Mouse (Mus musculus) granulocyte monocyte progenitor cell, adult 5-6 weeks (primary cell): ENCODE measurements around the gene Cep57. TPM values are rescaled to one million over a fixed set of nuclear protein-coding genes. Genes with fewer than 3 reads are reported as not detected.

Experiments used
- ATAC-seq: replicated peaks from 2 replicates; pipeline ENCODE4 v1.8.0; 2016; ENCODE audit warnings: mild to moderate bottlenecking, moderate TSS enrichment, inconsistent platforms; ENCODE audit not compliant: poor library complexity, severe bottlenecking
- total RNA-seq, 2 experiments: library from RNA; stranded (forward) in 1 of 2; stranded (reverse) in 1 of 2; fragments of 200-712, 200-1000 nt in 1 of 2; fragments of >200 nt in 1 of 2; fragmentation: Nextera tagmentation in 1 of 2; gene quantifications; 2 replicates each; pipeline ENCODE4 v1.2.3; 2014 to 2017

Gene Cep57
- total RNA-seq (2014; fragmentation: Nextera tagmentation) (45.5 and 51.4 TPM in 2 replicates), total RNA-seq (2017) (82.0 and 83.2 TPM in 2 replicates)

DNA sequence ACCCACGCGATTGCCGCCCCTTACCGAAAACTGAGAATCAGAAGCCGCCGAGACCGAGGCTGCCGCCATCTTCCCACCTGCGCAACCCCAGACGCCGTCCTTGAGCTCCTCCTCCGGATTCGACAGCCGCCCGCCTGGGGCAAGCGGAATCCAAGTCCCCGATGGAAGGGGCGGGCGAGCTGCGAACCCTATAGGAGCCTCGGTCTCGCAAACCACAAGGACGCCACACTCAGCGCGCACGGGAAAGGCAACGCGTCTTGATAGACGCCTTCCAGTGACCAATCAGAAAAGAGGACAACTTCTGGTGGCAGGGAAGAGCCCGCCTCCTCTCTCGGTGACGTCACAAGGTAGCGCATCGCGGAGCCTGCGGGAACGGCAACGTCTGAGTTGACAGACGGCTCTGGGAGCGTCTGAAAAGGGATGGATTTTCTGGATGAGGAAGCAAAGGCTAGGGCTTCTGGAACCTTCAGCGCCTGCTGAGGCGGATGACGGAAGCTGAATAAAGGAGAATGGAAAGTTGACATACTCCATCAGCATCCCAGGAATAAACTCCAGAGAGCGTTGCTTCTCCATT lies at the start of gene Cep57:
Gene Cep57, minus strand, starts transcription at position 276 of the 574 bp plus-strand sequence.
- peak; percentile 73 for ATAC-seq

- no peak for ATAC-seq
These were observed 48.4 kb upstream of the Cep57 start for GRCm38 (mm10) chr9:13875340-13875739.

- peak; percentile 53; the same call in 1 of the 2 replicates for ATAC-seq
These were observed 47.5 kb upstream of the Cep57 start for GRCm38 (mm10) chr9:13874359-13874758.

GRCm38 (mm10) chr9:13871631-13872030 lies 44.7 kb upstream of the Cep57 start:
- no peak for ATAC-seq

- ATAC-seq = no peak
These were observed 40.7 kb upstream of the Cep57 start for GRCm38 (mm10) chr9:13867646-13868045.

DNA sequence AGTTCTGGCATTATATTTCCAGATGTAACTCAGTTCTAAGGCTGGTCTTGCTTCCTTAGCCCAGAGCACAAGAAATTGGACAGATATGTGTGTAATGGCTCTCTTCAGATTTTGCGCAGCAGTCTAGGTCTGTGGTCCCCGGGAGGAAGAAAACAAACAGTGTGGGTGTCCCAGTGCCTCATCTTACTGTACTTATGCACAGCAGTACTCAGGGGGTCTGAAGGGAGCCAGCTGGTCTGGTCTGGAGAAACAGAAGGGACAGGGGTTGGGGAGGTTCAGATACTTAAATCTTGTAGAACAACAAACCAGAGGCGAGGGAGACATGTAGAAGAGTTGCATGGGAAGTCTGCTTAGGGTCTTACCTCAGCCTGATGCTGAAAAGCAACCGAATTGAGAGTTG lies 29.9 kb upstream of the Cep57 start:
- no peak for ATAC-seq

GRCm38 (mm10) chr9:13856247-13856646 lies 29.3 kb upstream of the Cep57 start:
- no peak for ATAC-seq

GRCm38 (mm10) chr9:13853876-13854275 lies 27.0 kb upstream of the Cep57 start:
- no peak for ATAC-seq

- peak; percentile 80 for ATAC-seq
These were observed 21.9 kb upstream of the Cep57 start for GRCm38 (mm10) chr9:13848481-13849480.

DNA sequence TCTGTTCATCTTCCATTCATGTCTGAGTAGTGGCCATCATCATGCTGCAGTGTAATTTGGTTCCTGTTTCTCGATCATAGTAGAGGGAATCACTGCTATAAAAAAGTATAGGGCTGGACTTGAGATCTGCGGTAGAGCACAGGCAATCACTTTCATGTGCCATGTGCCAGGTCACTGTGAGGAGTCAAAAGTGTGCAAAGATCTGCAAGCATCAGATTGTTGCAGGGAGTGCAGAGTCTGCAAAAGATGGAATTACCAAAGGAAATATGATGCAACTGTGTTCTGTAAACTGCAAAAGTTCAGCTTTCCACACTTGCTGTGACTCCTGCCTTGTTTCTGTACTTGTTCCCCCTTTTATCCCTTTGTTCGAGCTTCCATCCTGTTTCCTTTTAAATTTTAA lies 20.7 kb upstream of the Cep57 start:
- ATAC-seq = peak; percentile 33; the same call in 1 of the 2 replicates

GRCm38 (mm10) chr9:13836726-13837125 lies 9.8 kb upstream of the Cep57 start:
- no peak for ATAC-seq

- ATAC-seq = peak; percentile 98
These were observed 8.3 kb upstream of the Cep57 start for GRCm38 (mm10) chr9:13835256-13835655.

DNA sequence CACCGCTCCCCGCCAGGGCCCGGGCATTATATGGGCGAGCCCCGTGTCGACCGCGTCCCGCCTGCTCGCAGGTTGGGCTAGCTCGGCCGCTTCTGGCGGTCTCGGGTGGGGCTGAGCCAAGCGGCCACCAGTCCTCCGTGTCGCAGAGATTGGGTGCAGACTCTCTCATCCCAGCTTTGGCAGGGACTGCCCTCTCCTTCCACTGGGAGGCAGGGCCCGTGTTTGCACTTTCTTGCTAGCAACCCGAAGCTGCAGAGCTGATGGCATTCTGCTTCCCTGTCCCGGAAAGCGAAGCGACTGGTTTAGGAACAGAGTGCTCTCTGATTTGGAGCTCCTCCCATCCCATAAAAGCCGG lies 1.2 kb upstream of the Cep57 start:
- ATAC-seq = peak; percentile 4; the same call in 1 of the 2 replicates

DNA sequence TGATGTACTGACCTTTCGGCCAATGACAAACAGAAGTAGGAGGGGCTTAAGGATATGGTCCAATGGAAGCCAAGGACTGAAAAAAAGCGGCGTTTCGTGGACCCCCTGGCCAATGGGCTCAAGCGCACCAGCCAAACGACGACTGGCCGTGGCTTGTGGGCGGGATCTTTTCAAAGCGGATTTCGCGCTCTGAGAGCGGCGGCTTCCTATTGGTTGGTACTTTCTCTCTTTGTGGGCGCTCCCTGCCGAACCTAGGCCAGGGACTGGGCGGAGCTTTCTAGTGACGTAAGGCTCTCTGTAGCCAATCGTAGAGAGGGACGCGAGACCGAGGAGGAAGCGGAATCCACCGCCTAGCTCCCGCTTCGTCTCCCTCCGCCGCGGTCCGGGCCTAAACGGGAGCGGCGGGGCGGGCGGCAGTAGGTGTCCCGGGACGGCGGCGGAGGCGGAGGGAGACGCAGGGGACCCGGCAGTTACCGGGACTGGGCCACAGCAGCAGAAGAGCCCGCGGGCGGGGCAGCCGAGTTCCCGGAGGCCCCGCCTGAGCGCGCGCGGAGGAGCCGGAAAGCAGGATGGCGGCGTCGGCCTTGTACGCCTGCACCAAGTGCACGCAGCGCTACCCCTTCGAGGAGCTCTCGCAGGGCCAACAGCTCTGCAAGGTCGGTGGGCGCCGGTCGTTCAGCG lies 639 bp upstream of the Cep57 start, which contains the start of gene Fam76b:
Gene Fam76b, plus strand, starts transcription at position 311 of the 681 bp plus-strand sequence.
- ATAC-seq = peak; percentile 71

DNA sequence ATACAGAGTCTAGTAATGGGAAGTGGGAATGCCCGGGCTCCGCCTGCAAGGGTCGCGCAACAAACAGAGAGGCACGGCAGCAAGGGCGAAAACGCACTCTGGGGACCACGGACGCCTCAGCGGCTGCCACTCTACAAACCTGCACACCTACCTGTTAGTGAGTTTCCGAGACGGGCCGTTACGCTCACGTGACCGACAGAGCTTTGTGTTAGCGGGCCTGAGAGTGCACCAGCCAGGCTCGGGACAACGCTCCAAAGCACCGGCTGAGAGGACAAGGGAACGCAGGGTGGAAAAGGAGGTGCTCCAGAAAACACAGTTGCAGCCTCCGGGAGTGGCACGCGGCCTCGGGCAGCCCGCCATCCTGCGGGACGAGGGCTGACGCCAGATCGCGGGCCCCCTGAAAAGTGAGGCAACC lies 509 bp downstream of the Cep57 start:
- peak; percentile 3 for ATAC-seq

DNA sequence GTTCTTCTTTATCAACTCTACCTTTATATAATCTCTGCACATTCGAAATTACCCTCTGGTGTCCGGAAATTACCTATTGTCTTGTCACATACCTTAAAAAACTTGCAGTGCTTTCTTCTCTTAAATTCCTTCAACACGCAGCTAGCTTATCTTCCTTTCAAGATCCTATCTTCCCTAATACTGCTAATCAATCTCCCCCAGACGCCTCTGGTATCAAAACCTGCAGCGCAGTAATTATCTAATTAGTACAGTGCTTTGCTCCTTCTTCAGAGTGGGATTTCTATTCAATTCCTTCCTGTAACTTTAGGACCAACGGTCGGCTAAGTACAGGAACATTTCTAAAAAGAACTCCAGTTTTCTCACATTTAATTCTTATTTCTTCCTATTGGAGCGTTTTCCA lies 1.0 kb downstream of the Cep57 start:
- no peak for ATAC-seq

GRCm38 (mm10) chr9:13820774-13821173 lies 6.1 kb downstream of the Cep57 start:
- ATAC-seq = no peak

- no peak for ATAC-seq
These were observed 8.5 kb downstream of the Cep57 start for GRCm38 (mm10) chr9:13818369-13818768.

DNA sequence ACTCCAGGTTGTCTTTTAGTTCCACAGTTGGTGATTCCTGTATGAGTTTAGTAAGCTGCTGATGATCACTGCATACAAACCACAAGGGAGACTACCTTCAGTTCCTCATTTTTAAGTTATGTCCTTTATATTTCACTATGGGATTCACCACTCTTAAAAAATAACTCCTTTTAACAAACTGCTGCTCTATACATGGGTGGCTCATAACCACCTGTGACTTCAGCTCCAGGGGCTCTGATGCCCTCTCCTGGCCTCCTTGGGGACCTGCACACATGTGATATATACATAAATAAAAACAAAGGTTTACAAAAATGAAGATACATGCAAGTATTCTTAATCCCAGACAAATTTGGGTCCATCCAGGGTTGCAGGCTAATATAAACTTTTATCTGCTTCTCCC lies 17.0 kb downstream of the Cep57 start:
- ATAC-seq = peak; percentile 76

DNA sequence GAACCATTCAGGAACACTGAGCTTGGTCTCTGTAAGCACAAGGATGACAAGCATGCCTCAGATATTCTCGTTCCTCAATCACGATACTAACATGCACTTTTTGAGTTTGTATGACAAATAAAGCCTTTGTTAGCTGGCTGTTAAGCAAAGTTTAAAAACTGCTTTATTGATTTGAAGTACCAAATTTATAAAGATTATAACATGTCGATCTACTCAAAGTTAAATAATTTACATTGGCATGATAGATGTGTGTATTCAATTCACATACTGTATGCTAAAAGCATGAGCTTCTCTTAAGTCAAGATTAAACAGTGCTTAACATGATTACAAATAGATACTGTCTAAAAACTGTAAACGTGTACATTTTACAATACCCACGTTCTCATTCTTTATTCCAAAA lies 19.2 kb downstream of the Cep57 start:
- no peak for ATAC-seq

DNA sequence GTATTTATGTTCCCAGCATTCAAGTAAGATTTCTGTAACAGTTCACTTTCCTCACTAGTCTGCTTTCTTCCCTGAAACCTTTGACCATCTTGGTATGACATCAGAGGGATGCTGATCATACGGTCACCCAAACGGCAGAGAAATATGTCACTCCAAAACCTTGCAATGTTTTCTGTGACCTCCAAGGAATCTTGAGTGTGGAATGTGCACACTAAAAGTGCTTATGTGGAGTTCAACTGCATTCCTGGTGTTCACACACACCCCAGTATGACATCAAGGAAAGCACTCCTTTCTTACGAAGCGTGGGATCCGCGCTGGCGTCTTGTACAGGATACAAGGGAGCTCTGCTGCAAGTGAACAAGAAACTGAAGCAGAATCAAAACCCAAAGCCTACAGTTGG lies 20.1 kb downstream of the Cep57 start:
- no peak for ATAC-seq
